Mouse (Mus musculus): ENCODE data around the gene Wsb2. TPM values are rescaled to one million over a fixed set of nuclear protein-coding genes. Genes with fewer than 3 reads are reported as not detected.
A peak's percentile ranks its signal among the peaks of the same experiment; 100 is the strongest.

Gene Wsb2
- polyA plus RNA-seq (2012; rRNA removed): 235 and 238 TPM in 2 replicates

- H3K27ac ChIP-seq (ENCODE audit: insufficient read depth, low read length): peak within 1 kb of the TSS; percentile 93
- WGBS: 2% methylated on average over 18 of the region's 54 CpGs
- peak; percentile 83 to 87 for DNase-seq
- no peak for TF ChIP-seq CTCF (IDR thresholded peaks at IDR 0.05; ENCODE audit: borderline replicate concordance, insufficient read depth, low read depth, low read length)
- 0 out of 2 replicates have a peak, but pooled peaks have one; percentile 13 for TF ChIP-seq POLR2A (IDR thresholded peaks at IDR 0.05; ENCODE audit: borderline replicate concordance, insufficient read depth, low read length)
- 0 out of 2 replicates have a peak, but pooled peaks cover 1% of the 10 kb centered on the region for H3K27me3 ChIP-seq (ENCODE audit: control insufficient read depth, insufficient read depth, low read length)
- peak within 1 kb of the TSS; percentile 99 for H3K4me3 ChIP-seq (replicated peaks; ENCODE audit: insufficient read depth, low read depth, low read length)
- peaks cover 20% of the 10 kb centered on the region for H3K4me1 ChIP-seq (ENCODE audit: control insufficient read depth, insufficient read depth, low read length)
Observed at GRCm38 (mm10) chr5:117357129-117357477, at the start of gene Wsb2. Gene Wsb2 (plus strand): TSS chr5:117357304.

- no peak overlapping the region for H3K27ac ChIP-seq (ENCODE audit: insufficient read depth, low read length)
- no peak overlapping the region for H3K4me3 ChIP-seq (replicated peaks; ENCODE audit: insufficient read depth, low read depth, low read length)
- H3K27me3 ChIP-seq (ENCODE audit: control insufficient read depth, insufficient read depth, low read length): no peaks in the 10 kb centered on the region
- no peak for TF ChIP-seq POLR2A (IDR thresholded peaks at IDR 0.05; ENCODE audit: borderline replicate concordance, insufficient read depth, low read length)
- peak; percentile 62 for TF ChIP-seq CTCF (IDR thresholded peaks at IDR 0.05; ENCODE audit: borderline replicate concordance, insufficient read depth, low read depth, low read length)
- WGBS: 33% methylated on average over 11 of the region's 11 CpGs
- peak; percentile 40 to 63 for DNase-seq
- no peaks in the 10 kb centered on the region for H3K4me1 ChIP-seq (ENCODE audit: control insufficient read depth, insufficient read depth, low read length)
Observed at GRCm38 (mm10) chr5:117307699-117308098, 49.4 kb upstream of the Wsb2 start.

DNA sequence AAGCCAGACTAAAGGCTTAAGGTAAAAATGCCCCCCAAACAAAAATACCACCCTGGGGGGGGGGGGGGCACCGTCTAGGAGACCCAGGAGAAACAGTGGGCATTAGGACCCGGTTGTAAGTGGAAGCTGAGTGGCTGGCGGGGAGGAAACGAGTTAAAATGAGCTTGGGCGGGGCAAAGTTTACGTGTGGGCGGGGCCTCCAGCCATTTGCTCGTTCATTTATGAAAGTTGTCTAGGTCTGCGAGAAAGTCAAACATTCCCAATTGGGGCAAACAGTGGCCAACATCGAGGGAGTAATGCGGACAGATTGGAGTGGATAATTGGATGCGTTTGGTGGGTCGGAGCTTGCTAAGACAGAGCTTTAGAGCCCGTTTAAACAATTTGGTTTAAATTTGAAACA lies 43.7 kb upstream of the Wsb2 start:
- H3K4me3 ChIP-seq (replicated peaks; ENCODE audit: insufficient read depth, low read depth, low read length): no peak overlapping the region
- WGBS: 35% methylated on average over 14 of the region's 14 CpGs
- no peak for DNase-seq
- no peaks in the 10 kb centered on the region; the same call in 1 of the 2 replicates for H3K27me3 ChIP-seq (ENCODE audit: control insufficient read depth, insufficient read depth, low read length)
- no peaks in the 10 kb centered on the region for H3K4me1 ChIP-seq (ENCODE audit: control insufficient read depth, insufficient read depth, low read length)
- TF ChIP-seq POLR2A (IDR thresholded peaks at IDR 0.05; ENCODE audit: borderline replicate concordance, insufficient read depth, low read length) (no peak), CTCF (IDR thresholded peaks at IDR 0.05; ENCODE audit: borderline replicate concordance, insufficient read depth, low read depth, low read length) (no peak)
- no peak overlapping the region for H3K27ac ChIP-seq (ENCODE audit: insufficient read depth, low read length)

- DNase-seq: no peak
- Histone ChIP-seq H3K4me3 (replicated peaks; ENCODE audit: insufficient read depth, low read depth, low read length) (no peak overlapping the region), H3K27ac (ENCODE audit: insufficient read depth, low read length) (no peak overlapping the region), H3K4me1 (ENCODE audit: control insufficient read depth, insufficient read depth, low read length) (no peaks in the 10 kb centered on the region), H3K27me3 (ENCODE audit: control insufficient read depth, insufficient read depth, low read length) (no peaks in the 10 kb centered on the region; the same call in 1 of the 2 replicates)
- WGBS: 68% methylated on average over 10 of the region's 10 CpGs
- TF ChIP-seq CTCF (IDR thresholded peaks at IDR 0.05; ENCODE audit: borderline replicate concordance, insufficient read depth, low read depth, low read length) (no peak), POLR2A (IDR thresholded peaks at IDR 0.05; ENCODE audit: borderline replicate concordance, insufficient read depth, low read length) (no peak)
Observed at GRCm38 (mm10) chr5:117313909-117314308, 43.2 kb upstream of the Wsb2 start.

DNA sequence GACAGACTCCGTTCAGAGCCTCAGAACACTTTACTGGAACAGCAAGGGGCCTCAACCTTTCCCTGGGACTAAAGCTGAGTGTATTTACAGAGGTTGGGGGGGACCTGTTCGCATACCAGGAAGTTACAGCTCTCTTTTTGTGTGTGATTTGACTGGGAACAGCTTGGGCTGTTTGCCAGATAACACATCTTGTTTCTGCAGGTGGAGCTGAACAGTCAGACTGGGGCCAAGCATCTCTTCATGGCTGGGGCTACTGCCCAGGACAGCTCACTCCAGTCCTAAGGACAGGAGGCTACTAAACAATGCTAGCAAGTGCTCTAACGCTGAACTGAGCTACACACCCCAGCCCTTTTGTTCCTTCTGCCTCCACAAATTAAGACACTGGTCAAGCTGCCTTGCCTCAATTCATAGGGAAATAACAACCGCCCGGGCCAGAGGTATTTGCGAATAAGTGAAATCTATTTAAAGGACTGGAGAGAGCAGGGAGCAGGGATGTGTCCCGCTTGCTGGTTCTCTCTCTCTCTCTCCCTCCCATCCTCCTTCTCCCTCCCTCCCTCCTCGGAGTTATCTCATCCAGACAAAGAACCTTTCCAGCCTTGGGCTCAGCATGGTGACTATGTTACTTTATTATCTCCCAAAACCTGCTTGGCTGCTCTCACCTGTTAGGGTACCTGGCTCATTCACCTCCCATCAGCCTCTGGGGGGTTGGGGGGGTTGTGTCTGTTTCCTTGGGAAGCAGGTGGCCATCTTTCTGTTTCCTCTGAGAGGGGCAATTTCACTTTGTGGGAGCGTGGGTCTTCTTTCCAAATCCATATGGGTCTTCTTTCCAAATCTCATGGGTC lies 42.3 kb upstream of the Wsb2 start:
- WGBS: 41% methylated on average over 9 of the region's 9 CpGs
- peak in 1 of 2 experiments; percentile 15 for DNase-seq
- Histone ChIP-seq H3K27me3 (ENCODE audit: control insufficient read depth, insufficient read depth, low read length) (no peaks in the 10 kb centered on the region; the same call in 1 of the 2 replicates), H3K4me1 (ENCODE audit: control insufficient read depth, insufficient read depth, low read length) (no peaks in the 10 kb centered on the region), H3K27ac (ENCODE audit: insufficient read depth, low read length) (no peak overlapping the region), H3K4me3 (replicated peaks; ENCODE audit: insufficient read depth, low read depth, low read length) (no peak overlapping the region)
- TF ChIP-seq CTCF (IDR thresholded peaks at IDR 0.05; ENCODE audit: borderline replicate concordance, insufficient read depth, low read depth, low read length) (no peak), POLR2A (IDR thresholded peaks at IDR 0.05; ENCODE audit: borderline replicate concordance, insufficient read depth, low read length) (no peak)

- TF ChIP-seq POLR2A (IDR thresholded peaks at IDR 0.05; ENCODE audit: borderline replicate concordance, insufficient read depth, low read length): no peak
- TF ChIP-seq CTCF (IDR thresholded peaks at IDR 0.05; ENCODE audit: borderline replicate concordance, insufficient read depth, low read depth, low read length): no peak
- H3K27ac ChIP-seq (ENCODE audit: insufficient read depth, low read length): no peak within 1 kb of the TSS
- WGBS: under 1% methylated on average over 81 of the region's 81 CpGs
- no peaks in the 10 kb centered on the region for H3K4me1 ChIP-seq (ENCODE audit: control insufficient read depth, insufficient read depth, low read length)
- peak within 1 kb of the TSS; percentile 68 for H3K4me3 ChIP-seq (replicated peaks; ENCODE audit: insufficient read depth, low read depth, low read length)
- peak; percentile 62 to 75 for DNase-seq
- no peaks in the 10 kb centered on the region; the same call in 1 of the 2 replicates for H3K27me3 ChIP-seq (ENCODE audit: control insufficient read depth, insufficient read depth, low read length)
Observed at GRCm38 (mm10) chr5:117318741-117319629, 38.1 kb upstream of the Wsb2 start, which contains the start of gene Vsig10. Gene Vsig10 (plus strand): TSS chr5:117319083.

GRCm38 (mm10) chr5:117323751-117324150 lies 33.4 kb upstream of the Wsb2 start:
- no peak for TF ChIP-seq CTCF (IDR thresholded peaks at IDR 0.05; ENCODE audit: borderline replicate concordance, insufficient read depth, low read depth, low read length)
- TF ChIP-seq POLR2A (IDR thresholded peaks at IDR 0.05; ENCODE audit: borderline replicate concordance, insufficient read depth, low read length): no peak
- WGBS: 69% methylated on average over 9 of the region's 9 CpGs
- no peaks in the 10 kb centered on the region for H3K4me1 ChIP-seq (ENCODE audit: control insufficient read depth, insufficient read depth, low read length)

More at GRCm38 (mm10) chr5:117323751-117324150, 33.4 kb upstream of the Wsb2 start:
- no peak overlapping the region for H3K27ac ChIP-seq (ENCODE audit: insufficient read depth, low read length)
- H3K4me3 ChIP-seq (replicated peaks; ENCODE audit: insufficient read depth, low read depth, low read length): no peak overlapping the region
- H3K27me3 ChIP-seq (ENCODE audit: control insufficient read depth, insufficient read depth, low read length): no peaks in the 10 kb centered on the region
- DNase-seq: no peak

Data from cerebellum, adult 2 months (tissue).